In genomic region chr13:69952061-69952460, GRCm38 (mm10) we compare ENCODE assay signal across 23 mouse cellular contexts.
DNase-seq lines count a peak whose midpoint lies in the region; ATAC-seq lines count a peak whose summit lies in the region.
"Had no signal": no experiment of that assay in that cellular context is flagged by ENCODE, and none has a peak within 500 bp of the region (broad histone marks: within the 10 kb centered on the region; RNA-seq: fewer than 3 reads in every experiment).

No protein-coding gene starts in this region.

- no peak overlapping the region for H3K9ac ChIP-seq in neural tube, embryonic 14.5 days (replicated peaks; ENCODE audit: low read depth, low read length)
- H3K9ac ChIP-seq: forebrain, embryonic 13.5 days; hindbrain, embryonic 13.5 days had no signal

- ATAC-seq in neural tube, embryonic 14.5 days (ENCODE audit: low read depth), result peak; percentile 56
- ATAC-seq: CD4-positive, CD25-positive, alpha-beta regulatory T cell, adult 4 months; forebrain, embryonic 13.5 days; hindbrain, postnatal 0 days; inflammation-experienced regulatory T-cells, adult 6 months; intestine, embryonic 16.5 days had no signal

- H3K27me3 ChIP-seq in neural tube, embryonic 14.5 days (ENCODE audit: control insufficient read depth, insufficient read depth, low read length), result no peaks in the 10 kb centered on the region
- H3K27me3 ChIP-seq: forebrain, embryonic 13.5 days; hindbrain, embryonic 13.5 days had no signal

- peak; percentile 24 for DNase-seq in heart, adult 11 months
- no peak for DNase-seq in heart, postnatal 4 days
- DNase-seq in brain, adult 2 months (ENCODE audit: low read depth, low spot score), result peak; percentile 35
- no peak for DNase-seq in spleen, postnatal 36 days (ENCODE audit: low spot score in 2 of 2)
- DNase-seq in spleen, postnatal 14 days (ENCODE audit: low spot score in 2 of 2), result no peak
- DNase-seq: adrenal gland, adult 2 months; adrenal gland, postnatal 25 days; cerebellum, adult 18-20 months; cerebellum, adult 9-10 months; cerebellum, postnatal 14 days; gastrocnemius, adult 2 months; gastrocnemius, postnatal 14 days; heart, adult 2 months had no signal

- no peaks in the 10 kb centered on the region; the same call in 1 of the 2 replicates for H3K9me3 ChIP-seq in neural tube, embryonic 14.5 days (ENCODE audit: control insufficient read depth, low read length)
- H3K9me3 ChIP-seq: hindbrain, embryonic 13.5 days had no signal

- H3K27ac ChIP-seq in neural tube, embryonic 14.5 days (ENCODE audit: low read depth, low read length), result no peak overlapping the region
- H3K27ac ChIP-seq: forebrain, embryonic 10.5 days; forebrain, embryonic 13.5 days; gastrocnemius, adult 2 months; heart, adult 2 months; hindbrain, embryonic 10.5 days; hindbrain, embryonic 13.5 days; hindbrain, postnatal 0 days had no signal

- no peak overlapping the region for H3K4me3 ChIP-seq in neural tube, embryonic 14.5 days (ENCODE audit: low read depth, low read length)
- H3K4me3 ChIP-seq: forebrain, embryonic 10.5 days; forebrain, embryonic 13.5 days; gastrocnemius, adult 2 months; heart, adult 2 months; hindbrain, embryonic 10.5 days; hindbrain, embryonic 13.5 days had no signal

- no peak overlapping the region for H3K4me2 ChIP-seq in neural tube, embryonic 14.5 days (ENCODE audit: low read depth, low read length)
- H3K4me2 ChIP-seq: forebrain, embryonic 13.5 days; heart, embryonic 11.5 days; hindbrain, embryonic 13.5 days had no signal

- 50% methylated on average over 4 of the region's 4 CpGs for WGBS in neural tube, embryonic 14.5 days

- H3K4me1 ChIP-seq in neural tube, embryonic 14.5 days (ENCODE audit: control insufficient read depth, insufficient read depth, low read length), result no peaks in the 10 kb centered on the region
- H3K4me1 ChIP-seq: forebrain, embryonic 10.5 days; hindbrain, embryonic 10.5 days had no signal

- H3K36me3 ChIP-seq in neural tube, embryonic 14.5 days (ENCODE audit: control insufficient read depth, insufficient read depth, low read length), result no peaks in the 10 kb centered on the region
- H3K36me3 ChIP-seq: forebrain, embryonic 10.5 days; hindbrain, embryonic 10.5 days; hindbrain, embryonic 13.5 days had no signal

Comparison
In these comparisons a context has a peak if more than half of its experiments do, and no peak if none do; other contexts are left out.
1. DNase-seq: peak in heart, adult 11 months (single experiment) and brain, adult 2 months (single experiment); none in heart, postnatal 4 days (single experiment), spleen, postnatal 36 days (0 of 2) and spleen, postnatal 14 days (0 of 2).